9 mouse cellular contexts compared by ENCODE assay signal in genomic region chr7:38251494-38252216, GRCm38 (mm10). TPM values are rescaled to one million over a fixed set of nuclear protein-coding genes. Genes with fewer than 3 reads are reported as not detected.
DNase-seq lines count a peak whose midpoint lies in the region; ATAC-seq and TF ChIP-seq lines count a peak whose summit lies in the region.
"Had no signal": no experiment of that assay in that cellular context is flagged by ENCODE, and none has a peak within 500 bp of the region (broad histone marks: within the 10 kb centered on the region; RNA-seq: fewer than 3 reads in every experiment).

No protein-coding gene starts in this region.

- ATAC-seq in erythroblast, adult 5-6 weeks (replicated peaks; ENCODE audit: low FRiP score, poor library complexity, severe bottlenecking), result no peak

- H3K36me3 ChIP-seq in ES-E14 (ENCODE audit: control insufficient read depth, insufficient read depth, low read length, poor library complexity, severe bottlenecking), result no peaks in the 10 kb centered on the region

- intact Hi-C loops in gastrocnemius, adult 2 months (cut with DNase I), result no loop called here
- intact Hi-C loops in gastrocnemius, postnatal 36 days (cut with DNase I), result no loop called here
- intact Hi-C loops in left cerebral cortex, postnatal 4 days (cut with DNase I), result no loop called here
- intact Hi-C loops in left cerebral cortex, postnatal 14 days (cut with DNase I), result no loop called here

- in situ Hi-C loops in ES-E14 (cut with MboI; ENCODE audit: low sequenced_read_pairs in 2 of 2, unreplicated experiment in 2 of 2), result no loop called here

- H3K9ac ChIP-seq in ES-E14 (ENCODE audit: insufficient read depth, low read depth, low read length, poor library complexity, severe bottlenecking), result peak overlapping the region; percentile 28; the same call in 1 of the 2 replicates

- peak overlapping the region; percentile 20 for H3K27ac ChIP-seq in gastrocnemius, adult 2 months
- no peak overlapping the region; the same call in 1 of the 2 replicates for H3K27ac ChIP-seq in ES-E14 (ENCODE audit: insufficient read depth, low read depth, low read length, poor library complexity, severe bottlenecking)

- DNase-seq in gastrocnemius, adult 2 months, result peak; percentile 61
- DNase-seq in gastrocnemius, postnatal 36 days, result no peak
- DNase-seq in left cerebral cortex, postnatal 4 days, result peak; percentile 54
- DNase-seq in left cerebral cortex, postnatal 14 days (ENCODE audit: low spot score in 2 of 2), result no peak
- DNase-seq in ES-E14 (ENCODE audit: low read depth, low spot score), result no peak
- DNase-seq in gastrocnemius, postnatal 25 days, result peak; percentile 35
- DNase-seq in adrenal gland, adult (ENCODE audit: inconsistent age in 2 of 2, low spot score in 1 of 2), result no peak
- DNase-seq: thymus, postnatal 14 days had no signal

- H3K9me3 ChIP-seq in ES-E14 (ENCODE audit: control insufficient read depth, insufficient read depth, low read depth, low read length), result no peaks in the 10 kb centered on the region

- H3K4me1 ChIP-seq in ES-E14 (ENCODE audit: control insufficient read depth in 2 of 2, insufficient read depth in 2 of 2, low read length in 2 of 2, poor library complexity in 1 of 2), result peaks cover 22 to 35% of the 10 kb centered on the region in 2 experiments

- no peak overlapping the region for H3K4me3 ChIP-seq in gastrocnemius, adult 2 months
- no peak overlapping the region for H3K4me3 ChIP-seq in ES-E14 (ENCODE audit: insufficient read depth in 1 of 2, low read depth in 1 of 2, low read length in 2 of 2, poor library complexity in 1 of 2, severe bottlenecking in 1 of 2)

- TF ChIP-seq CTCF in gastrocnemius, adult 2 months (IDR thresholded peaks at IDR 0.05), result no peak

TF ChIP-seq in ES-E14, 5 proteins besides CTCF, POLR2A, EP300 and RAD21:
- no peak for TF ChIP-seq ZNF384 (IDR thresholded peaks at IDR 0.05; ENCODE audit: low read depth, low read length)
- TF ChIP-seq HCFC1 (IDR thresholded peaks at IDR 0.05; ENCODE audit: borderline replicate concordance, insufficient read depth, low read length), result no peak
- no peak for TF ChIP-seq MAFK (IDR thresholded peaks at IDR 0.05; ENCODE audit: insufficient read depth, low read depth, low read length)
TF ChIP-seq in ES-E14: peak in this region for 0.

RNA-seq across cellular contexts. Expression of gene Pop4, which starts 19.6 kb away (rescaled TPM):
- total RNA-seq in gastrocnemius, adult 2 months (2021), result 1 to 10 TPM; 8.3 to 8.4 TPM
- total RNA-seq in gastrocnemius, postnatal 36 days (2021), result 1 to 10 TPM; 6.8 to 7.0 TPM
- 10 to 100 TPM; 43.3 to 44.2 TPM for total RNA-seq in left cerebral cortex, postnatal 4 days (2021)
- total RNA-seq in left cerebral cortex, postnatal 14 days (2021), result 10 to 100 TPM; 26.1 to 27.4 TPM
- 38.8 and 49.8 TPM in 2 replicates for total RNA-seq in ES-E14 (2012; rRNA removed)
- total RNA-seq in gastrocnemius, postnatal 25 days (2021), result 1 to 10 TPM; 8.3 to 9.0 TPM
- total RNA-seq in erythroblast, adult 5-6 weeks (2015; ENCODE audit: low replicate concordance), result 1.7 and 7.7 TPM in 2 replicates
- 3.2 and 5.2 TPM in 2 replicates for total RNA-seq in erythroblast, adult 5-6 weeks (2017; ENCODE audit: low replicate concordance)

RNA-seq across cellular contexts. Expression of gene Plekhf1, which starts 23.8 kb away (rescaled TPM):
- 10 to 100 TPM in 1 of 2 experiments, 1 to 10 TPM in 1; 6.6 to 15.0 TPM for total RNA-seq in gastrocnemius, adult 2 months (2021)
- 1 to 10 TPM; 5.6 to 6.0 TPM for total RNA-seq in gastrocnemius, postnatal 36 days (2021)
- under 1 TPM; 0.38 to 0.44 TPM for total RNA-seq in left cerebral cortex, postnatal 4 days (2021)
- total RNA-seq in left cerebral cortex, postnatal 14 days (2021), result 1 to 10 TPM in 1 of 2 experiments, under 1 TPM in 1; 0.89 to 1.8 TPM
- 3.3 and 4.8 TPM in 2 replicates for total RNA-seq in ES-E14 (2012; rRNA removed)
- total RNA-seq in gastrocnemius, postnatal 25 days (2021), result 1 to 10 TPM; 5.0 to 7.5 TPM
- 0.42 TPM in 1 of 2 replicates, not detected in the other for total RNA-seq in erythroblast, adult 5-6 weeks (2015; ENCODE audit: low replicate concordance)
- total RNA-seq in erythroblast, adult 5-6 weeks (2017; ENCODE audit: low replicate concordance), result 0.09 TPM in 1 of 2 replicates, not detected in the other

Comparison
In these comparisons a context has a peak if more than half of its experiments do, and no peak if none do; other contexts are left out.
1. DNase-seq: peak in gastrocnemius, adult 2 months (single experiment), left cerebral cortex, postnatal 4 days (single experiment) and gastrocnemius, postnatal 25 days (single experiment); none in gastrocnemius, postnatal 36 days (0 of 2), left cerebral cortex, postnatal 14 days (0 of 2), ES-E14 (single experiment) and adrenal gland, adult (0 of 2).